Mouse (Mus musculus): ENCODE data around the gene Ccdc40. TPM values are rescaled to one million over a fixed set of nuclear protein-coding genes. Genes with fewer than 3 reads are reported as not detected.

Ccdc40 gene
- polyA plus RNA-seq, 1 experiment from 2014 or later = 12.0 TPM

DNA sequence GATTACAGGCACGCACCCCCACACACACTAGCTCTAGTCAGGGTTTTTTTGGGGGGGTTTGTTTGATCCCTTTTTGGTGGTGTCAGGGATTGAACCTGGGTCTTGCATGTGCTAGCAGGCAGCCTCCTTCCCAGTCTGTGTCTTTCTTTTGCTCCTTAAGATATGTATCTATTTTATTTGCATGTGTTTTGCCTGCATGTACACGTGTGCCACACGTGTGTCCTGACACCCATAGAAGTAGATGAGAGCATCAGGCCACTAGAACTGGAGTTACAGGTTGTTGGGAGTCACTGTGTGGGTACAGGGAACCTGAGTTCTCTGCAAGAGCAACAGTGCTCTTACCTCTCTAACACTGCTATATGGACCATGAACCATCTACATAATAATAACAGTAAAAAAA is 39.1 kb upstream of the Ccdc40 start:
- H3K27ac ChIP-seq (ENCODE audit: low read depth, low read length) = no peak overlapping the region
- H3K36me3 ChIP-seq (ENCODE audit: control insufficient read depth, insufficient read depth, low read length) = no peaks in the 10 kb centered on the region
- 92% methylated on average over 3 of the region's 3 CpGs for WGBS
- peaks cover 22% of the 10 kb centered on the region for H3K4me1 ChIP-seq (ENCODE audit: control insufficient read depth, insufficient read depth, low read length)
- no peak overlapping the region for H3K4me3 ChIP-seq (ENCODE audit: low read depth, low read length)
- H3K27me3 ChIP-seq (ENCODE audit: control insufficient read depth, insufficient read depth, low read length) = no peaks in the 10 kb centered on the region
- H3K4me2 ChIP-seq (ENCODE audit: low read depth, low read length) = no peak overlapping the region
- H3K9ac ChIP-seq (replicated peaks; ENCODE audit: low read depth, low read length) = no peak overlapping the region
- no peaks in the 10 kb centered on the region for H3K9me3 ChIP-seq (ENCODE audit: control insufficient read depth, low read length)
- no peak for ATAC-seq (ENCODE audit: low read depth)

DNA sequence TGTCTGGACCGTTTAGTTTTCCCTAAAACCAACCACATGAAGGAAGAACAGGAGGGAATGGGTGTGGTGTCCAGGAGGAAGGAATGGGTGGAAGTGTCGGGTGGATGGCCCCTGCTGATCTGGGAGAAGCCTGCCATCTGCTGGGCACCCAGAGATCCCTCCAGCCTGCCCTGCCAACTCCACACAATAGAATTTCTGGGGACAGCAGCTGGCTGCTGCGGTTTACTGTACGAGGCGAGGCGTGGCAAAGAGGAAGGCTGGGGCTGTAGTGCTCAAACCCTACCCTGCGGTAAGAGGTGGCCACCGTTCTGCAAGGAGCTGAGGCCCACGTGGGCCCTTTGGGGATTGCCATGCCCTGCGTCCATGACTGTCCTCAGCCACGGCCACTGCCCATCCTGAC is 37.9 kb upstream of the Ccdc40 start:
- Histone ChIP-seq H3K9me3 (ENCODE audit: control insufficient read depth, low read length) (no peaks in the 10 kb centered on the region), H3K9ac (replicated peaks; ENCODE audit: low read depth, low read length) (peak overlapping the region; percentile 13; the same call in 1 of the 2 replicates), H3K4me2 (ENCODE audit: low read depth, low read length) (no peak overlapping the region), H3K27me3 (ENCODE audit: control insufficient read depth, insufficient read depth, low read length) (no peaks in the 10 kb centered on the region), H3K36me3 (ENCODE audit: control insufficient read depth, insufficient read depth, low read length) (no peaks in the 10 kb centered on the region), H3K4me1 (ENCODE audit: control insufficient read depth, insufficient read depth, low read length) (peaks cover 22% of the 10 kb centered on the region), H3K4me3 (ENCODE audit: low read depth, low read length) (no peak overlapping the region), H3K27ac (ENCODE audit: low read depth, low read length) (peak overlapping the region; percentile 24; the same call in 1 of the 2 replicates)
- WGBS = 11% methylated on average over 11 of the region's 11 CpGs
- peak; percentile 72 for ATAC-seq (ENCODE audit: low read depth)

DNA sequence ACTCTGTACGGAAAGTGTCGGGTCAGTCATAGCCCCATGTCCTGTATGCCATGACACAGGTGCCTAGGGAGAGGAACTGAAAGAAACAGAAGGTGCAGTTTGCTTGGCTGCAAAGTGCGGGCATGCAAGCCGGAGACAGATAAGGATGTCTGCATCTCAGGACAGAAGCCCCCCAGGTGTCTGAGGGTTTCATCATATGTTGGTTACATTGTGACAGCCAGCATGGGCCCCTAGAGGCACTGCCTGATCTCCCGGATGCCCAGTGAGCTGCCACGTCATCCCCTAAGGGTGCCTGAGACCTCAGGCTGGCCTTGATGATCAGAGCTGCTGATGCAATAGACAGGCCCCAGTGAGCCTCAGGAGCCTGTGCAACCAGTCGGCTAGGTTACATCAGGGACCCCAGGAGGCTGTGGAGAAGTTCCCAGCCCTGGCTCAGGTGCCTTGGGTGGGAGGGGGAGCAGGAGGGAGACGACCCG is 36.7 kb upstream of the Ccdc40 start:
- Histone ChIP-seq H3K4me3 (ENCODE audit: low read depth, low read length) (no peak overlapping the region), H3K27me3 (ENCODE audit: control insufficient read depth, insufficient read depth, low read length) (no peaks in the 10 kb centered on the region), H3K4me2 (ENCODE audit: low read depth, low read length) (no peak overlapping the region), H3K27ac (ENCODE audit: low read depth, low read length) (no peak overlapping the region), H3K36me3 (ENCODE audit: control insufficient read depth, insufficient read depth, low read length) (no peaks in the 10 kb centered on the region), H3K9me3 (ENCODE audit: control insufficient read depth, low read length) (no peaks in the 10 kb centered on the region), H3K4me1 (ENCODE audit: control insufficient read depth, insufficient read depth, low read length) (peaks cover 22% of the 10 kb centered on the region), H3K9ac (replicated peaks; ENCODE audit: low read depth, low read length) (no peak overlapping the region)
- no peak for ATAC-seq (ENCODE audit: low read depth)
- 79% methylated on average over 9 of the region's 9 CpGs for WGBS

DNA sequence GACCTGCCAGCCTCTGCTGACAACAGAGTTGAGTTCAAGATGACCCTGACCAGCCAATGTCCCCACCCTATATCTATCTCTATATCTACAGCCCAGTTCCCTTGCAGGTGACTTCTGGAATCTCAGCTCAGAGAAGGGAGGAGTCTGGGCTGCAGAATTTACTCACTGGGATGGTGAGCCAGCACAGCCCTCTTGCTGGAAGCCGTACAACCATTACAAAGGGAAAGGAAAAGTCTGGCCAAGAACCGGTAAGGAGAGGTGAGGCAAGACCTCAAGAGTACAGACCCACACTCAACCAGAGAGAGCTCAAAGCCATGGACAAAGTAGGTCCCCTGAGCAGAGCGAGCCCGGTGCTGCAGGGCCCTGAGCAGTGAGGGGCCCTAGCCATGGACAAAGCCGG is 36.2 kb upstream of the Ccdc40 start:
- Histone ChIP-seq H3K9me3 (ENCODE audit: control insufficient read depth, low read length) (no peaks in the 10 kb centered on the region), H3K9ac (replicated peaks; ENCODE audit: low read depth, low read length) (no peak overlapping the region), H3K4me1 (ENCODE audit: control insufficient read depth, insufficient read depth, low read length) (peaks cover 19% of the 10 kb centered on the region), H3K4me2 (ENCODE audit: low read depth, low read length) (no peak overlapping the region), H3K27ac (ENCODE audit: low read depth, low read length) (no peak overlapping the region), H3K27me3 (ENCODE audit: control insufficient read depth, insufficient read depth, low read length) (no peaks in the 10 kb centered on the region), H3K36me3 (ENCODE audit: control insufficient read depth, insufficient read depth, low read length) (no peaks in the 10 kb centered on the region), H3K4me3 (ENCODE audit: low read depth, low read length) (no peak overlapping the region)
- no peak for ATAC-seq (ENCODE audit: low read depth)
- 90% methylated on average over 5 of the region's 5 CpGs for WGBS

DNA sequence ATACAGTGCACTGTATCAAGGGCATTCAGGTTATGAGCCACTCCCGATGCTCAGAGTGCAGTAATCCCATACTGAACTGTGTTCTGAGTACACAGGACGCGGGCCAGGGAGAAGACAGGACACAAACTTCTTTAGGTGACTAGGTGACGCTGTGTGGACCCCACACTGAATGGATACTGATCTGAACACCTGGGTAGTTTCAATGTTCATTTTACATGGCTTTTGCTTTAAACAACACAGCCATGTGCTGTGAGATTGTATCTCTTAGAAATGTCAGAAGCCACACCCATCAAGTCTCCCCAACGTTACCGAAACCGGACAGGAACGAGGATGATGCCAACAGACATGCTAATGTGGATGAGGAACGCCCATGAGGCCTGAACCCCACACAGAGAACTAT is 35.8 kb upstream of the Ccdc40 start:
- no peak overlapping the region for H3K9ac ChIP-seq (replicated peaks; ENCODE audit: low read depth, low read length)
- ATAC-seq (ENCODE audit: low read depth) = no peak
- H3K4me1 ChIP-seq (ENCODE audit: control insufficient read depth, insufficient read depth, low read length) = peaks cover 15% of the 10 kb centered on the region
- H3K4me3 ChIP-seq (ENCODE audit: low read depth, low read length) = no peak overlapping the region
- H3K9me3 ChIP-seq (ENCODE audit: control insufficient read depth, low read length) = no peaks in the 10 kb centered on the region
- H3K27ac ChIP-seq (ENCODE audit: low read depth, low read length) = no peak overlapping the region
- no peaks in the 10 kb centered on the region for H3K27me3 ChIP-seq (ENCODE audit: control insufficient read depth, insufficient read depth, low read length)
- H3K36me3 ChIP-seq (ENCODE audit: control insufficient read depth, insufficient read depth, low read length) = no peaks in the 10 kb centered on the region
- no peak overlapping the region for H3K4me2 ChIP-seq (ENCODE audit: low read depth, low read length)
- WGBS = 90% methylated on average over 9 of the region's 9 CpGs

DNA sequence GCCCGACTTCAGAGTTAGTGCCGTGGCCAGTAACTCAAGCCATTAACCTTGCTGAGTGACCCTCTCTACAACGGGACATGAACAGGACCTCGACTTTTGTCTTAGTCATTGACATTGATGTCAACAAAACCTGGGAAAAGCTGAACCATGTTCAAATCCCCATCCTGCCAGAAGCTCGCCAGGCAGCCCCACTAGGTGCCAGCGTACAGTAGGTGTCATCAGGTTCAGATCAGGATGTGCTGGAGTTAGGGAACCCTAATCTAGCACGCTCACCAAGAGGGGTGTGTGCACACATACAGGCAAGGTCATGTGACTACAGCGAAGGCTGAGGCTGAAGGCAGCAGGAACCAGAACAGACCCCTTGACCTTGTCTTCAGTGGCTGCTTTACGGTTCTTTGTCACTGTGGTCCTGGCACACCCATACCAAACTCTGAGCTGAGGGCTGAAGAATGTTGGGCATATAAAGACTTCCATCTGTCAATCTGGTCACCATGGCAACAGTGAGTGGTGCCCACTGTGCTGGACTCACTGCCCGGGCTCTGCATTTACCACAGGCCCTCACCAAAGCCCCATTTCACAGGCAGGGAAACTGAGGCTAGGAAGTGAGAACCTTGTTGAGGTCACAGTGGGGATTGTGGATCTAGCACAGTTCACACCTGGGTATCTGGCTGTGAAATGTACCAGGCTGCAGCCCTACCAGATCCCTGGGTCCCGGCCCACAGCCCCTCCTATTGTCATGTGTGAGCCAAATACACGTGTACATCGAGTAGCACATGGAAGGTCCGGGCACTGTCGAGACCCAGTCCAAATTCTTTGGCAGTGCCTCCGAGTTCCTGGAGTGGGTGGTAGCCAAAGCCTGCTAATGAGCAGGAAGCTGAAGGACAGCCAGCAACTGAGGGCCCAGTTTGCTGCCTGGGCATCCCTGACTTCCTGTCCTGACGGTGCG is 30.5 kb upstream of the Ccdc40 start:
- no peak overlapping the region for H3K4me3 ChIP-seq (ENCODE audit: low read depth, low read length)
- no peak overlapping the region for H3K4me2 ChIP-seq (ENCODE audit: low read depth, low read length)
- 84% methylated on average over 18 of the region's 18 CpGs for WGBS
- no peaks in the 10 kb centered on the region for H3K9me3 ChIP-seq (ENCODE audit: control insufficient read depth, low read length)
- no peaks in the 10 kb centered on the region for H3K36me3 ChIP-seq (ENCODE audit: control insufficient read depth, insufficient read depth, low read length)
- H3K4me1 ChIP-seq (ENCODE audit: control insufficient read depth, insufficient read depth, low read length) = no peaks in the 10 kb centered on the region
- no peak overlapping the region for H3K9ac ChIP-seq (replicated peaks; ENCODE audit: low read depth, low read length)
- ATAC-seq (ENCODE audit: low read depth) = no peak
- H3K27me3 ChIP-seq (ENCODE audit: control insufficient read depth, insufficient read depth, low read length) = no peaks in the 10 kb centered on the region
- no peak overlapping the region for H3K27ac ChIP-seq (ENCODE audit: low read depth, low read length)

DNA sequence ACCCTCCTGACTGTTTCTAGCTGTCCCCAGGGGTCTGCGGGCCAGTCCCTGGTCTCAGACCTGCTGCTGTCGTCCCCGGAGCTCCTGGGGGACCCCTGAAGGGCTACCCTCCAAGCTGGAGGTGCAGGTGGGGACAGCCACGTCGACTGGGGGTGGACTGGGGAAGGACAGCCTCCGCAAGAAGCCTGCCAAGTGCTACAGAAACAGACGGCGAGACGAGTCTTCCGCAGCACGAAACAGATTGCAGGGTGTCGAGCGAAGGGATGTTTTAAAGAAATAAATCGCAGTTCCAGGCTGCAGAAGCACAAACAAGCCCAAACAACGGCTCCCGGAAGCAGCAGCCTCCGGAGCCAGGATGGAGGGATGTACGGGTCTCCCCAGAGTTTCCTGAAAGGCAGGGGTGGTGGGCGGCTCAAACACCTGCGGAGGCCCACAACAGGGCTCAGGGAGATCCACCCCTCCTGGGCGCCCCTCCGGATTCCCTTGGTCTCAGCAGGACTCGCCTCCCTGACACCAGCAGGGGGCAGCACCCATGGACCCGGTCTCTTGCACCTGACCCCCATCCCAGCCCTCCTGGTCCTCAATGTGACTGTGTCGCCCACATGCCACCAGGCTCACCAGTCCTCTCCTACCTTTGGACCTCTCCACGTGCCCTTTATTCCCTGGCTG is 29.7 kb upstream of the Ccdc40 start:
- H3K27me3 ChIP-seq (ENCODE audit: control insufficient read depth, insufficient read depth, low read length) = no peaks in the 10 kb centered on the region
- H3K4me2 ChIP-seq (ENCODE audit: low read depth, low read length) = no peak overlapping the region
- 61% methylated on average over 26 of the region's 26 CpGs for WGBS
- no peaks in the 10 kb centered on the region for H3K9me3 ChIP-seq (ENCODE audit: control insufficient read depth, low read length)
- no peak overlapping the region for H3K9ac ChIP-seq (replicated peaks; ENCODE audit: low read depth, low read length)
- no peaks in the 10 kb centered on the region for H3K36me3 ChIP-seq (ENCODE audit: control insufficient read depth, insufficient read depth, low read length)
- ATAC-seq (ENCODE audit: low read depth) = no peak
- no peak overlapping the region for H3K4me3 ChIP-seq (ENCODE audit: low read depth, low read length)
- no peak overlapping the region for H3K27ac ChIP-seq (ENCODE audit: low read depth, low read length)
- no peaks in the 10 kb centered on the region for H3K4me1 ChIP-seq (ENCODE audit: control insufficient read depth, insufficient read depth, low read length)

DNA sequence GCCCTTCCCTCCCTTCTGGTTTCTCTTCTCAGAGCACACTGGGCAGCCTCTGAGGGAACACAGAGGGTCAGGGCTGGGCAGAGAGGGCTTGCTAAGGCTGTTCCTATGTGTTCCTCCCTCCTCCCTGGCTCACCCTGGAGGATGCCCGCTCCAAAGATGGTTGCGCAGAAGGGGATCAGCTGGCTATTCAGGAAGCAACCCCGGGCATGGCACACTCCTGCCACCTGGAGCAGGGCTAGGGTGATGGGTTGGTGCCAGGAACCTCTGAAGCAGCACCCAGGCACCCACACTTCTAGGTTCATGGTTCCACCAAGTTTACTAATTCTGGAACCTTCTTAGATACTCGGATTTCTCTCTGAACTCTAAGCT is 29.2 kb upstream of the Ccdc40 start:
- no peaks in the 10 kb centered on the region for H3K36me3 ChIP-seq (ENCODE audit: control insufficient read depth, insufficient read depth, low read length)
- no peak overlapping the region for H3K27ac ChIP-seq (ENCODE audit: low read depth, low read length)
- H3K4me3 ChIP-seq (ENCODE audit: low read depth, low read length) = no peak overlapping the region
- ATAC-seq (ENCODE audit: low read depth) = no peak
- H3K4me1 ChIP-seq (ENCODE audit: control insufficient read depth, insufficient read depth, low read length) = no peaks in the 10 kb centered on the region
- no peak overlapping the region for H3K4me2 ChIP-seq (ENCODE audit: low read depth, low read length)
- no peaks in the 10 kb centered on the region for H3K27me3 ChIP-seq (ENCODE audit: control insufficient read depth, insufficient read depth, low read length)
- WGBS = 88% methylated on average over 4 of the region's 4 CpGs
- H3K9me3 ChIP-seq (ENCODE audit: control insufficient read depth, low read length) = no peaks in the 10 kb centered on the region
- H3K9ac ChIP-seq (replicated peaks; ENCODE audit: low read depth, low read length) = no peak overlapping the region

DNA sequence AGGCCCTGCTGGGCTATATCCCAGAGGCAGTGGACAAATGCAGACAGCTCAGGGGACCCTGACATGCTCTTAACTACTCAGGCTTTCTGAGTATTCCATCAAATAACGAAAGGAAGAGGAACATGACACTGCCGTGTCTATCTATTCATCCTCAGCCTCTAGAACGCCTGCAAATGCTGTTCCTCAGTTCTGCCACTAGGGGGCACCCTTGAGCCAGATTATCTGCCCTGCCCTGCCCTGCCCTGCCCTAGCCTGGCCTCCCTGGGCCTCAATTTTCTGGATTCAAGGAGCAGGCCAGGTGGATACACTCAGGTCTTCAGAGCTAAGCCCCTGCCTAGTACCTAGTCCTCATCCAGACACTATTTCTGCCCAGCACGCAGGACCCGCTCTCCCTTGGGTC is 24.9 kb upstream of the Ccdc40 start:
- 50% methylated on average over 5 of the region's 5 CpGs for WGBS
- Histone ChIP-seq H3K27me3 (ENCODE audit: control insufficient read depth, insufficient read depth, low read length) (no peaks in the 10 kb centered on the region), H3K4me3 (ENCODE audit: low read depth, low read length) (no peak overlapping the region), H3K27ac (ENCODE audit: low read depth, low read length) (no peak overlapping the region), H3K9ac (replicated peaks; ENCODE audit: low read depth, low read length) (no peak overlapping the region), H3K4me2 (ENCODE audit: low read depth, low read length) (no peak overlapping the region), H3K9me3 (ENCODE audit: control insufficient read depth, low read length) (no peaks in the 10 kb centered on the region), H3K4me1 (ENCODE audit: control insufficient read depth, insufficient read depth, low read length) (no peaks in the 10 kb centered on the region), H3K36me3 (ENCODE audit: control insufficient read depth, insufficient read depth, low read length) (peaks cover 19% of the 10 kb centered on the region; the same call in 1 of the 2 replicates)
- no peak for ATAC-seq (ENCODE audit: low read depth)

Measured in neural tube, embryonic 14.5 days (tissue).